Mouse (Mus musculus): Measurements from ENCODE around the gene Olfr484. TPM values are rescaled to one million over a fixed set of nuclear protein-coding genes. Genes with fewer than 3 reads are reported as not detected.
"Not testable (repeated sequence)": the region's sequence is repeated elsewhere in the genome, so short reads cannot be mapped to it uniquely, and the experiment has no call there.

The Olfr484 gene
- total RNA-seq (2021) = not detected

DNA sequence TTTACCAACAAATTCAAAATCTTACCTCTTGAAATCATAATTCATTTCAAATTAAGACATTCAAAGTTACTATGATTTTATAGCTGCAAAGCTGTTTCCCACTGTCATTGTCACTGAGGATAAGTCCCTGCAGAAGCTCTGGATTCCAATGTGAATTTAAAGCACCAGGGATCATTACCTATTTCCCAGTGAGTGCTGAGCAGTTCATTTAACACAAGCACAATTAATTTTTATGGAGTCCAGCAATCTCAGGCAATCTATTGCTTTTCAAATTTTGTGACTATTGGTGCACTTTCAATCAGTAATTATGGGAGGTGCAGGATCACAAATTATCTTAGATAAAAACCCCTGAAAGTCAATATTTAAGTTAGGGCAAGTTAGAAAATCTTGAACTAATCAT, at the start of gene Olfr484:
Olfr484 (minus strand) TSS at position 101 of the 400 bp plus-strand sequence.
- DNase-seq (ENCODE audit: low spot score in 2 of 2) = no peak
- intact Hi-C loops (cut with DNase I) = no loop called here

DNA sequence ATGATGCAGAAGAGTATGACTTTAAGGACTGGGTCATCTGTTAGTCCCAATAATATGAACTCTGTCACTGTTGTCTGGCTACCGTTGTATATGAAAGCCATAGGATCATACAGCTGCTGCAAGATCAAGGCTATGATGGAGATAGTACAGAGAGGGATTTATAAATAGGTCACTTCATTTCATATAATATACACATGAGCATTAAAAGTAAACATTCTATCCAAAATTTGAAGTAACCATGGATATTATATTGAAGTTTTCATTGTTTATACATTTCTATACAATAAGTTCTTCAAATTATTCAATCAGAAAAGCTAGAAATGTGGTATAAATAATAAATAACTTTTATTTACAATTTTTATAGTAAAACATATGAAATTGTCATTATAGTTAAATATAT, 45.4 kb upstream of the Olfr484 start, which contains the start of gene Olfr486:
Olfr486 (minus strand) TSS at position 101 of the 400 bp plus-strand sequence.
- intact Hi-C loops (cut with DNase I); DNase-seq (ENCODE audit: low spot score in 2 of 2): not testable (repeated sequence)

DNA sequence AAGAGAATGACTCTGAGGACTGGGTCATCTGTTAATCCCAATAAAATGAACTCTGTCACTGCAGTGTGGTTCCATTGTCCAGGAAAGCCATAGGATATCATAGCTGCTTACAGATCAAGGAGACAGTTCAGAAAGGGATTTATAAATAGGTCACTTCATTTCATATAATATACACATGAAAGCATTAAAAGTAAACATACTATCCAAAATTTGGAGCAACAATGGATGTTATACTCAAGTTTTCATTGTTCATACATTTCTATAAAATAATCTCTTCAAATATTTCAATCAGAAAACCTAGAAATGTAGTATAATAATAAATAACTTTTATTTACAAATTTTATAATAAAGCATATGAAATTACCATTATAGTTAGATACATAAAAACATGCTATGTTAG, 32.5 kb upstream of the Olfr484 start, which contains the start of gene Olfr485:
Olfr485 (minus strand) TSS at position 101 of the 400 bp plus-strand sequence.
- DNase-seq (ENCODE audit: low spot score in 2 of 2) = no peak
- intact Hi-C loops (cut with DNase I) = no loop called here

DNA sequence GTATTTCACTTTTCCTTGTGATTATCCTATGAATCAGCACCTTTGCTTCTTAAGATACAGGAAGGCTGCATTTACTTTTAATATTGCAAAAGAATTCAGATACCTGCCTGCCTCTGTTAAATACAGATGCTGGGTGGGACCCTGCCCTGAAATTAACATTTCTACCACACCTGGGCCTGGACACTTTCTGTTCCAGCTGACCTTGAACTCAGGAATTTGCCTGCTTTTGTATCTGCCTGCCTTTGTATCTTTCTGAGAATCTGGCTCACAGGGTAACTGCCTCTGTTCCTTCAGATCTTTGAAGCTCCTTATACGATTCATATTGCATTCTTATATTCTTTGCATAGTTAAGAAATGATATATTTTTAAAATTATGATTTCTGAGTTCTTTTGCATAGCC, 5.8 kb downstream of the Olfr484 start:
- no peak for DNase-seq (ENCODE audit: low spot score in 2 of 2)
- intact Hi-C loops (cut with DNase I) = no loop called here

DNA sequence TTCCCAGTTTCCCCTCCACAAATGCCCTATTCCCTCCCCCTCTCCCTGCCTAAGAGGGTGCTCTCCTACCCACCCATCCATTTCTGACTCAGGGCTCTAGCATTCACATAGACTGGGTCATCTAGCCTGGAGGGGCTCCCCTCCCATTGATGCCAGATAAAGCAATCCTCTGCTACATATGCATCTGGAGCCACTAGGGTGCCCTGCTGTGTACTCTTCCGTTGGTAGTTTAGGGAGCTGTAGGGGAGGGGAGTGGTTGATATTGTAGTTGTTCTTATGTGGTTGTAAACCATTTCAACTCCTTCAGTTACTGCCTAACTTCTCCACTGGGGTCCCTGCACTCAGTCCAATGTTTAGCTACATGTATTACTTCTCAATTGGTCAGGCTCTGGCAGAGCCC, 6.6 kb downstream of the Olfr484 start:
- intact Hi-C loops (cut with DNase I) = no loop called here

DNA sequence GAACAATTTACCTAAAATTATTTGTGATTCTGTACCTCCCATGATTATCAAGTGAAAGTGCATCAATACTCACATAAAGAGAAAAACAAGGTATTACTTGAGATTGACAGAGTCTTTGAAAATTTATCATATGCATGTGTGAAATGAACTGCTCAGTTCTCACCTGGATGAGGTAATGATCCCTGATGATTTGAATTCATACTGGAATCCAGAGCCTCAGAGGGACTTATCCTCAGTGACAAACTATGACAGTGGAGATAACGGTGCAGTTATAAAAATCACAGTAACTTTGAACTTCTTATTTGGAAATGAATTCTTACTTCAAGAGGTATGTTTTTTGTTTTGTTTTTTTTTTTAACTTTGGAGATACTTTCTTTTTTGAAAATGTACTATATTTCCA, 26.7 kb downstream of the Olfr484 start, which contains the start of gene Olfr483:
Olfr483 (plus strand) TSS at position 301 of the 400 bp plus-strand sequence.
- intact Hi-C loops (cut with DNase I) = no loop called here
- DNase-seq (ENCODE audit: low spot score in 2 of 2) = no peak

More for the DNA sequence above, 6.6 kb downstream of the Olfr484 start:
- DNase-seq (ENCODE audit: low spot score in 2 of 2) = no peak

DNA sequence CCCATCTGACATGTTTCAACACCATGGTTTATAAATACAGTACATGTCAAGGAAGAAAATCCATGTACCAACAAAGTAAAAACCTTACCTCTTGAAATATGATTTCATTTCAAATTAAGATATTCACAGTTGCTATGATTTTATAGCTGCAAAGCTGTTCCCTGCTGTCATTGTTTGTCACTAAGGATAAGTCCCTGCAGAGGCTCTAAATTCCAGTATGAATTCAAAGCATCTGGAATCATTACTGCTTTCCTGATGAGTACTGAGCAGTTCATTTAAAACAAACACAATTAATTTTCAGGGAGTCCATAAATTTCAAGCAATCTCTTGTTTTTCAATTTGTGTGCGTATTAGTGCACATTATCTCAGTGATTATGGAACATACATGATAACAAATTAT, 29.8 kb downstream of the Olfr484 start, which contains the start of gene Olfr482:
Olfr482 (minus strand) TSS at position 101 of the 400 bp plus-strand sequence.
- no peak for DNase-seq (ENCODE audit: low spot score in 2 of 2)
- intact Hi-C loops (cut with DNase I) = no loop called here

DNA sequence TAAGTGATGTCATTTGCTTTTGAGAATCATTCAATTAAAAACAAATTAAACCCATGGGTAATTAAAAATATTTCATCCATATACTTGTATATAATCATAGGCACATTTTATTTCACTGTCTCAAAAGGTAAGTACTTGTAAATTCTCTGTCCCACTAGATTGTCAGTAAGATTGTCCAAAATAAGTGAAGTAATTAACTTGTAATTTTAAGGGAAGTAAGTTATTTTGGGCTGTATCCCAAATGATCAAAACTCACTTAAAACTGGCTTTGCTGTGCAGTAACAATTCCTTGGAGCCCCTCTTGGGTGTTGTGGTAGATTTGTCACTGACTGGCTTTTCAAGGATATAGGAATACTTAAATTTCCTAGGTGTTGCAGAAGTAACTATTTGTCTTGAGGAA, 47.7 kb downstream of the Olfr484 start, which contains the start of gene Olfr481:
Olfr481 (plus strand) TSS at position 301 of the 400 bp plus-strand sequence.
- intact Hi-C loops (cut with DNase I) = no loop called here
- no peak for DNase-seq (ENCODE audit: low spot score in 2 of 2)

Other genes starting within 250 kb of the Olfr484 start
- gene Olfr472, start 229.5 kb downstream of the Olfr484 start, total RNA-seq (2021) = not detected
- gene Olfr473, start 197.0 kb downstream of the Olfr484 start, total RNA-seq (2021) = not detected
- not detected for gene Olfr474, start 172.8 kb downstream of the Olfr484 start, total RNA-seq (2021)
- not detected for gene Olfr476, start 162.6 kb downstream of the Olfr484 start, total RNA-seq (2021)
- under 1 TPM in 1 of 2 experiments, not detected in 1; 0.14 TPM for gene Olfr477, start 140.8 kb downstream of the Olfr484 start, total RNA-seq (2021)
- gene Olfr478, start 93.5 kb downstream of the Olfr484 start, total RNA-seq (2021) = not detected
- not detected for gene Olfr479, start 76.8 kb downstream of the Olfr484 start, total RNA-seq (2021)
- gene Olfr480, start 60.1 kb downstream of the Olfr484 start, total RNA-seq (2021) = not detected
- not detected for gene Olfr481, start 47.6 kb downstream of the Olfr484 start, total RNA-seq (2021)
- 1 to 10 TPM; 1.9 to 2.1 TPM for gene Olfr482, start 29.9 kb downstream of the Olfr484 start, total RNA-seq (2021)
- gene Olfr483, start 26.6 kb downstream of the Olfr484 start, total RNA-seq (2021) = not detected
- gene Olfr485, start 32.4 kb upstream of the Olfr484 start, total RNA-seq (2021) = not detected
- gene Olfr486, start 45.3 kb upstream of the Olfr484 start, total RNA-seq (2021) = not detected
- gene Olfr487, start 87.2 kb upstream of the Olfr484 start, total RNA-seq (2021) = not detected
- gene Olfr488, start 130.9 kb upstream of the Olfr484 start, total RNA-seq (2021) = not detected
- not detected for gene Olfr490, start 161.5 kb upstream of the Olfr484 start, total RNA-seq (2021)
- gene Olfr491, start 186.0 kb upstream of the Olfr484 start, total RNA-seq (2021) = not detected
- not detected for gene Olfr492, start 196.2 kb upstream of the Olfr484 start, total RNA-seq (2021)
- gene Olfr493, start 219.5 kb upstream of the Olfr484 start, total RNA-seq (2021) = not detected
- not detected for gene Olfr494, start 237.9 kb upstream of the Olfr484 start, total RNA-seq (2021)

Data from left cerebral cortex, postnatal 36 days (tissue).